Mouse (Mus musculus) CD4-positive helper T cell, adult 2 months (primary cell): ENCODE measurements around the gene Hist1h2ai.

Experiments
- DNase-seq: peaks from one replicate; pipeline ENCODE4 v3.0.0-alpha.2; 2012; ENCODE audit warnings: low read depth, missing footprints, low spot score

Hist1h2ai gene

DNA sequence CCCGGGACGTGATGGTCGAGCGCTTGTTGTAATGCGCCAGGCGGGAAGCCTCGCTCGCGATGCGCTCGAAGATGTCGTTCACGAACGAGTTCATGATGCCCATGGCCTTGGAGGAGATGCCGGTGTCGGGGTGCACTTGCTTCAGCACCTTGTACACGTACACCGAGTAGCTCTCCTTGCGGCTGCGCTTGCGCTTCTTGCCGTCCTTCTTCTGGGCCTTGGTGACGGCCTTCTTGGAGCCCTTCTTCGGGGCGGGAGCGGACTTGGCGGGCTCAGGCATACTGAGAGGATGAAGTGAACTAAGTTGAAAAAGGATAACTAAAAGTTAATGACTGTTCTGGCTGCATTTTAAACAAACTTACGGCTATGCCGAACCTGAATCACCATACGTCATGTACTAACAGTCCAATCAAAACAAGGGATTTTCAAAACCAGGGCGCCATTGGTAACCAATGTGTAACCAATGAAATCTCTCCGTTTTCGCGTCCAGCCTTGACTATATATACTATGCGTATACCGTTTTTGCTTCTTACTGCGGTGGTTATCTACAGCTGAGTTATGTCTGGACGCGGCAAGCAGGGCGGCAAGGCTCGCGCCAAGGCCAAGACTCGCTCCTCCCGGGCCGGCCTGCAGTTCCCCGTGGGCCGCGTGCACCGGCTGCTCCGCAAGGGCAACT is at the start of gene Hist1h2ai, which contains the start of gene Hist1h2bl:
Gene Hist1h2ai, plus strand, starts transcription at position 559 of the 676 bp plus-strand sequence.
Gene Hist1h2bl, minus strand, starts transcription at position 280 of the 676 bp plus-strand sequence.
- peak; percentile 92 for DNase-seq

DNA sequence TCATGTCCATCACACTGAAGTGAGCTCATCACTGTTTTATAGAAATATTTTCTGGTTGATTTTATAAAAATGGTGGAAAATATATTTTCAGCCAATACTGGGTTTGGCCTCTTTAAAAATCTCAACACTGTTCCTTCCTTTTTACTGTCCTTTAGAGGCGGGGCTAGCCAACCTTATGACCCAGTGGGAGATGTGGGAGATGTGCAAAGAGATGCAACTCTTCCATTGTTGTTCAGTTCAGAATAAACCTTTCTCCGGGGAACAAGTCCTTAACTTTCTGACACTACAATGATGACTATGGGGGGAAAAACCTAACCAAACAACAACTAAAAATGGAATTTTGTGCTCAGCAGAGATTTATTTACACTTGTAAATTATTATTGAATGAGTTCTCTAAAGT is 38.9 kb upstream of the Hist1h2ai start, which contains the start of gene Olfr1360:
Gene Olfr1360, minus strand, starts transcription at position 101 of the 400 bp plus-strand sequence.
- DNase-seq, result no peak

DNA sequence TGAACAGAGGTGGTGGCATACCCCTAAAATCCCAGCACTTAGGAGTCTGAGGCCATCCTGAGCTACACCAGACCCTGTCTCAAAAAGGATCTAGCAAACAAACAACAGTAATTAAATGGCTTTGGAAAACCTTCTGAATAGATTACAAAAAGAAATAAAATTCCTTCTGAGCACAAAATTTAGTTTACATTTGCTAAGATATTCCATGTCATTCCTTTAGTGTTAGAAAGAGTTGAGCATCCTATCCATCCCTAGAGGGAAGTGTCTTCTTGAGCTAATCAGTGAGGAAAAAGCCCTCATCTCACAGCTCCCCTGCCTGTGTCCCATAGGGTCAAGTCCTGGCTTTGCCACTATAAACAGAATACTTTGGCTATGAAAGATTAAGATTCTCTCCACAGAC is 18.4 kb upstream of the Hist1h2ai start, which contains the start of gene Olfr1359:
Gene Olfr1359, plus strand, starts transcription at position 301 of the 400 bp plus-strand sequence.
- no peak for DNase-seq

DNA sequence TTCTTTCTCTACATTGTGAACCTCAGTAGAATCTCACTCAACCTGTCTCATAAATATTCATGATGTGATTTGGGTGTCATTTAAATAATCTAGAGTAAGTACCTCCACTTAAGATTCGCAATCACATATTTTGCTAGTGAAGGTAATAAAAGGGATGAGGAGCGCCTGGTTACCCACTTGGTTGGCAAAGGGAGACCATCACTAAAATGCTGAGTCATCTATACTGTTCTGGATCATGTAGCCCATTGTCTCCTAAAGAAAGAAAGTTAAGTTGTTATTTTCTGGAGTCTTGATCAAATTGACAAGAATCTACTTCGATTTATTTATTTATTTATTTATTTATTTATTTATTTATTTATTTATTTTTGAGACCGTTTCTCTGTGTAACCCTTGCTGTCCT is 9.6 kb upstream of the Hist1h2ai start:
- no peak for DNase-seq

DNA sequence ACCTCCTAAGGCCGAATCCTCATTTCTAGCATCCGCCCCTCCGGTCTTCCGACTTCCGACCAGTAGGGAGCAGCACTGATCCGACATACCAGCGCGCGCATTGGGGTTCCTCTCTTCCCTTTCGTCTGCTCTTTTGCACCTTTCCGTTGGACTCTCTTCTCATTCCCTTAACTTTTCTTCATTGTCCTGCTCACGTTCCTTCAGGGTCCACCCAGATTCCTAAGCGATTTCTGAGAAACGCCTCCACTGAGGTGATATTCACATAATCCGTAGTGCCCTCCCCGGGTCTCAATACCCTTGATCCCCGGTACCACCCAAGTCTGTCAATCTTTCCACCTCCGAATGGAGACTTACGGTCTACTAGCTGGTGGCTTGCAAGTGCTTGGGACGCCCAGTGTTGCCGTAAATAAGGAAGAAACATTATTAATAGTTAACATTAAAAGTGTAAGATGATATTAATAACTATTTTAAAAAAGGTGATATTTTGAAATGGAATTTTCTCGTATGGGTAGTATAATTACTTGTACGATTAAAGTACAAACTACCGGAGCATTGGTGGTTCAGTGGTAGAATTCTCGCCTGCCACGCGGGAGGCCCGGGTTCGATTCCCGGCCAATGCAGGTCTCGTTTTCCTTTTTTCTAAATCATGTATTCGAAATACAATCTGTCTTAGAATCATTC is 6.1 kb upstream of the Hist1h2ai start:
- DNase-seq, result peak; percentile 88

DNA sequence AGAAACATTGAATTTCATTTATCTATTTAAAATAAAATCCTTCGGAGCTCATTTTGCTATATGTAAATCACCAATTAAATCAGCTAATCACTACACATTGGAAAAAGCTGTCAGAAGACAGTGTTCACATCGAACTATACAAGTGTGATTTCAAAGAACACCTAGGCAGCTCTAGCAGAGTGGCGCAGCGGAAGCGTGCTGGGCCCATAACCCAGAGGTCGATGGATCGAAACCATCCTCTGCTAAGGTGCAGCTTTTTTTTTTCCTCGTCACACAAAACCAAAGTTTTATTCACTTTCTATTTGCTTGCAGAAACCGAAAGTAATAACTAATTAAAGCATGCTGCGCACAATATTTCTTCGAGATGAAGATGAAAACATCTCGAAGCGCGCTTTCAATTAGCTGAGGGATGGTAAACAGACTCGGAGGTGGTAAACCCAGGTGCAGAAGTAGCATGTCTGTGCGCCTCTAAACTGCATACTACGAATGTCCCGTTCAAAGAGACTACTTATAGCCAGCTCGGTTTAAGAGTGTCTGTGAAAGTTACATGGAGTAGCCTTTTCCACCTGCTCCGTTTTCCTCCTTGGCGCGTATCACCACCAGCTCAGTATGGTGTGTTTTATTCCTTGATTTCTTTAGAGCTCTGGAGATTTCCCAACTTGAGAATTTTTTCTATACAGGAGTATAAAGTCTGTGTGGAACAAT is 5.2 kb upstream of the Hist1h2ai start:
- DNase-seq, result peak; percentile 89

DNA sequence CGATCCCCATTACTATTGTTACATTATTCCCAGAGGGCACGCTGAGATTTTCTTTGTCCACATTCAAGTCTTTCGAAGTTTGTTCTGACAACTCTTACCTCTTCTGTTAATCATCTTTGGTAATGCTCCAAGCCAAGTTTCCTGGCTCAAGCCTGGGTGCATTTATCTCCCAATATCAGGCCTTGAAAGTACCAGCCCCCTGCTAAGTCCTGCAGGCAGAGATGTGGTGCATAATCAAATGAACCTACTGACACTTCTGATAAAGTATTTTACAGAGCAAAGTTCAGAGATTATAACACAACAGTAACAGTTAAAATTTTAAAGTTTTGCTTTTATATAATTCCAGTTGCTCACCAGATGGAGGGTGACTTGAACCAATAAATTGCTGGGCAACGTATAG is 4.5 kb upstream of the Hist1h2ai start:
- DNase-seq, result no peak

DNA sequence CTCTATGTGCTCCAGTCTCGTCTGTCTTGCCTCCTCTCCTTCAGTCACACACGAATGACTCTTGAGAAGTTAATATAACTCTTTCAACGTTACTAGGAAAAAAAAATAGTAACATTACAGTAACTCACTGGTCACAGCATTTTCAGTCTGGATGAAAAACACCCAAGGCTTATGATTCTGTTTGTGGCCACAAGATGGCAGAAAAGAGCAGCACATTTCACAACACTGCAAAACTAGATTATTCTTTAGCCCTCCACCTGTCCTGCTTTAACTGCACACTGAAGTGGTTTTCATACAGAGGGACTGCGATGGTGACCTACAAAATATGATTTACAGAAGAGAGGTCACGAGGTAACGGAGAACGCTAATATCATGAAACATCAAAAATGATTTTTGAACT is 1.5 kb upstream of the Hist1h2ai start:
- peak; percentile 78 for DNase-seq

DNA sequence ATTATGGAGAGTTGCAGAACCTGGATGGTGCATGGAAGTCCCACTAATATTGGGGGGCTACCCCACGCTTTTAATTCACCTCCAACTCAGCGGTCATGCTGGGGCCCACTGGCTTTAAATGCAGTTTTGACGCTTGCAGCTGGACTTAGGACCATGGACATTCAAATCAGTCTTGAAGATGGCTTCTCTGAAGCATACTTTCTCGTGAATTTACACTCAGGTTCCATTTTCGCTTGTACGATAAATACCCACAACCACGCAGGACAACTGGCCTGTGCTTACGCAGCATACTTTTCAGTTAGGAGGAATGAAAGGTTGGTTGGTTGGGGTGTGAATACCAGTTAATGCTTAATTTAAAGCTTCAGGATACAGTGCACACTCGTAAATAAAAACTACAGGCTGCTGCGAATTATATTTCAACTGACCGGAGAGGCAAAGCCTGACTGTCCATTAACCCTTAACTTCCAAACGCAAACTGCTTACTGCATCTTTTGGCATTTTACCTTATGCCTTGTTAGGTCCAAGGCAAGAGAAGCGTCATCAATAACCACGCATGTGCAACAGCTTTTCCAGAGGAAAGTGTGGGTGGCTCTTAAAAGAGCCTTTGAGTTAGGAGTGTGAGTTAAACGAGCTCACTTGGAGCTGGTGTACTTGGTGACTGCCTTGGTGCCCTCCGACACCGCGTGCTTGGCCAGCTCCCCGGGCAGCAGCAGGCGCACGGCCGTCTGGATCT is 925 bp upstream of the Hist1h2ai start:
- DNase-seq, result peak; percentile 55

DNA sequence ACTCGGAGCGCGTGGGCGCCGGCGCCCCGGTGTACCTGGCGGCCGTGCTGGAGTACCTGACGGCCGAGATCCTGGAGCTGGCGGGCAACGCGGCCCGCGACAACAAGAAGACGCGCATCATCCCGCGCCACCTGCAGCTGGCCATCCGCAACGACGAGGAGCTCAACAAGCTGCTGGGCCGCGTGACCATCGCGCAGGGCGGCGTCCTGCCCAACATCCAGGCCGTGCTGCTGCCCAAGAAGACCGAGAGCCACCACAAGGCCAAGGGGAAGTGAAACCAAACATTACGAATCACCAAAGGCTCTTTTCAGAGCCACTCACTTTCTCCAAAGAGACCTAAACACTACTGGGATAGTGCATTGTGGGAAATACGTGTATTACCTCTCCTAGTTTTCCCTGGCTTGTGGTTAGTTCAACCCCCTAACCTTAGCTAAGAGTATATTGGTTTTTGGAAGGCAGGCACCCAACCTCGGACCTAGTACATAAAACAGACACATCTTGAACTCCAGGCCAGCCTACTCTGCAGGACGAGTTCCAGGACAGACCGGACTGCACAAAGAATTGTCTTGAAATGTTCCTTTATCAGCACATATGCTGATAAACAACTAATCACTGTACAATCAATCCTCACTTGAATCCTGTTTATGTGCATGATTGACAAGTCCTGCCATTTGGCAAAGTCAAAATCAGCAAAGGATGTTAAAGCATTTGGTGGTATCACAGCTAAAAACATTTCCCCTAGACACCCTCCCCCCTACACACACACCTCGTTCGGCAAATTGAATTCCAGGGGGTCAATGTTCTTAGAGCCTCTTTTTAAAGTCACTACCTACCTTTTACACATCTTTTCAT is 544 bp downstream of the Hist1h2ai start:
- peak; percentile 60 for DNase-seq

DNA sequence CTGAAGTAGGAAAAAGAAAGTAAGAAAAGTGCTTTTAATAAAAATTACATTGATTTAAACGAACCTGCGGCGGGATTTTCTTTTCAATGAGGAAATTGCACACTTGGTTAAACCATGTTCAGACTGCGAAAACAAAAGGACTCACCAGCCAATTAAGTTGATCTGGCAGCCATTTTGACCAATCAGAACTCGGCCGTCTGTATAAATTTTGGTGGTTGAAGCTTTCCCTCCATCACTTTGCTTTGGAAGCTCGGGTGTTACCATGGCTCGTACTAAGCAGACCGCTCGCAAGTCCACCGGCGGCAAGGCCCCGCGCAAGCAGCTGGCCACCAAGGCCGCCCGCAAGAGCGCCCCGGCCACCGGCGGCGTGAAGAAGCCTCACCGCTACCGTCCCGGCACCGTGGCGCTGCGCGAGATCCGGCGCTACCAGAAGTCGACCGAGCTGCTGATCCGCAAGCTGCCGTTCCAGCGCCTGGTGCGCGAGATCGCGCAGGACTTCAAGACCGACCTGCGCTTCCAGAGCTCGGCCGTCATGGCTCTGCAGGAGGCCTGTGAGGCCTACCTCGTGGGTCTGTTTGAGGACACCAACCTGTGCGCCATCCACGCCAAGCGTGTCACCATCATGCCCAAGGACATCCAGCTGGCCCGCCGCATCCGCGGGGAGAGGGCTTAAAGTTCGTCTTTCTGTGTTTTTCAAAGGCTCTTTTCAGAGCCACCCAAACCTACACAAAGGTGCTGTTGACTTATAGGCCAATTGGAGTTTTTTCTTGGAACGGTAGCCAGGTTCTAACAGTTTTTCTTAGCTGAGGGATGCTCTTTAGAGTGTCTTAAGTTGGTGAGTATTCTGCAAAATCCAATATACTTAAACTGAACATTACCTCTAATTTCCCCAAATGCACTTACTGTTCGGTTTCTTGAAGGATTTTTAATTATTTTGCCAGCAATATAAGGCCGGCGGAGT is 1.5 kb downstream of the Hist1h2ai start, which contains the start of gene Hist1h3h:
Gene Hist1h3h, plus strand, starts transcription at position 263 of the 961 bp plus-strand sequence.
- peak; percentile 89 for DNase-seq

DNA sequence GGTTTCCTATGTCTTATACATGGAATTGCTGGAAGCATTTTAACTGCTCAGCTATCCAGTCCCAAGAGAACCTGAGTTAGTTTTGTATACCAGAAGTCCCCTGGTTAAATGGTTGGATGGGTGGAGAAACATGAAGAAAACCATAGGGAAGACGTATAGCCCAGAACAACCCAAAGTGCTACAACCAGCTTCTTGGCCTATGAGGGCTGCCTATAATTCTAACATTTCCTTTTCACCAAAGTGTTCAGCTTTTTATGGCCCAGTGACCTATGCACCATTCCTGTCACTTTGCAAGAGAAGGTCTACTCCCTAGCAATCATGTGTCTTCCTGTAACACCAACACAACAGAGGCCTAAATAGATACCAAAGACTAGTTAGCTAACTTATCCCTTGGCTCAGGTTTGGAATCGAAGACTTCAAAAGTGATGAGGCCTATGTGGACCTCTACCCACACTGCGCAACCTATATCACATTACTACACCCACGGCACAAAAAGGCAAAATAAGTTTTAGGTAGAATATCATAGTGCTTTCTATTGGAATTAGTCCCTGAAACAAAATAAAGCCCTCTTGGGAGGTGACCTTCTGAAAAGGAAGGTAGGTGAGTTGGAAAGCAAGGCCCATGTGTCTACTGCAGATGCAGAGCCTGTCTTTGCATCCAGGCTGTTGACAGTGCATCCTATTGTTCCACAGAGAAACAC is 2.3 kb downstream of the Hist1h2ai start:
- no peak for DNase-seq

DNA sequence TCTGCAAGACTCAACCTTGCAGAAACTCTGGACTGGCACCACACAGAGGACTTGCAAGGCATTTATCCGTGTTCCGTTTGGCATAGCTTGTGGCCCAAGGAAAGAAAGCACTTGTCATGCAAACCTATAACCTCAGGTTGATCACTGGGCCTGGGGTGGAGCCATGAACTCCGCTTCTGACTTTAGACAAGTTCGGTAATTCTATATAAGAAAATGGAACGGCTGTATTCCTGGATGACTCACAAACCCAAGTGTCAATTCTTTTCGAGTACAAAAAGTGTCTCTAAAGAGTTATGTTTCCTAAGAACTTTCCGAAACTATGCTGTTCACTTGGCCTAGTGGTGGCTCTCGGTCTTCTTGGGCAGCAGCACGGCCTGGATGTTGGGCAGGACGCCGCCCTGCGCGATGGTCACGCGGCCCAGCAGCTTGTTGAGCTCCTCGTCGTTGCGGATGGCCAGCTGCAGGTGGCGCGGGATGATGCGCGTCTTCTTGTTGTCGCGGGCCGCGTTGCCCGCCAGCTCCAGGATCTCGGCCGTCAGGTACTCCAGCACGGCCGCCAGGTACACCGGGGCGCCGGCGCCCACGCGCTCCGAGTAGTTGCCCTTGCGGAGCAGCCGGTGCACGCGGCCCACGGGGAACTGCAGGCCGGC is 5.0 kb downstream of the Hist1h2ai start:
- peak; percentile 29 for DNase-seq

DNA sequence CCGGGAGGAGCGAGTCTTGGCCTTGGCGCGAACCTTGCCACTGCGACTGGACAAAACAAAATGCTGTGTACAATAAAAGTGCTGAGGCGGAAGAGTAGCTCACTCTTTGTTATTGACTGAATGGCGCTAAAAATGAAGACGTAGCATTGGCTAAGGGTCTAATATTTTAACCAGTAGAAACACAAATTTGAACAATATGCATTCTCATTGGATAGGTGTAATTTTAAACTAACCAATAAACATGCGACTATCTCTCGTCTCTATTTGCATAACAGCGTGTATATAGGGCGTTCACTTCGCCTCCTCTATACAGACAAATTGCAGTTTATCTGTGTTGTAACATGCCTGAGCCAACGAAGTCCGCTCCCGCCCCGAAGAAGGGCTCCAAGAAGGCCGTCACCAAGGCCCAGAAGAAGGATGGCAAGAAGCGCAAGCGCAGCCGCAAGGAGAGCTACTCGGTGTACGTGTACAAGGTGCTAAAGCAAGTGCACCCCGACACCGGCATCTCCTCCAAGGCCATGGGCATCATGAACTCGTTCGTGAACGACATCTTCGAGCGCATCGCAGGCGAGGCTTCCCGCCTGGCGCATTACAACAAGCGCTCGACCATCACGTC is 5.6 kb downstream of the Hist1h2ai start, which contains the start of gene Hist1h2bm:
Gene Hist1h2bm, plus strand, starts transcription at position 288 of the 616 bp plus-strand sequence.
- DNase-seq, result peak; percentile 91

DNA sequence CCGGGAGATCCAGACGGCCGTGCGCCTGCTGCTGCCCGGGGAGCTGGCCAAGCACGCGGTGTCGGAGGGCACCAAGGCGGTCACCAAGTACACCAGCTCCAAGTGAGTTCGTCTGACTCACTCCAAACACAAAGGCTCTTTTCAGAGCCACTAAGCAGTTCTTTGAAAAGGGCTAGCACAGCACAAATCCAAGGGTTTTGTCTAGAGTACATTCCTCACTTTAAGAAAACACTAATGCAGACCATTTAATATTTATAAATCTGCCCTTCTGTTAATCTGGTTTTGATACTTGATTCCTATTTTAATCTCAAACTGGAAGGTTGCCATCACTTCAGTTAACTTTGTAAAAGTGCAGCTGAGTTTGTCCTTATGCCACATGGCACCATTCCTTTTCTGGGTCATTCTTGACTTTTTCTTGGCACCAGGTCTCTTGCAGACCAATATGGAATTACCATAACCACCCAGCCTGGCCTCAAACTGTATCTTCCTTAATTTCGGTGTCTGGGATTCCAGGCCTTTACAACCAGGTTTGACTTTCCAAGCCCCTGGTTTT is 6.2 kb downstream of the Hist1h2ai start:
- DNase-seq, result no peak

DNA sequence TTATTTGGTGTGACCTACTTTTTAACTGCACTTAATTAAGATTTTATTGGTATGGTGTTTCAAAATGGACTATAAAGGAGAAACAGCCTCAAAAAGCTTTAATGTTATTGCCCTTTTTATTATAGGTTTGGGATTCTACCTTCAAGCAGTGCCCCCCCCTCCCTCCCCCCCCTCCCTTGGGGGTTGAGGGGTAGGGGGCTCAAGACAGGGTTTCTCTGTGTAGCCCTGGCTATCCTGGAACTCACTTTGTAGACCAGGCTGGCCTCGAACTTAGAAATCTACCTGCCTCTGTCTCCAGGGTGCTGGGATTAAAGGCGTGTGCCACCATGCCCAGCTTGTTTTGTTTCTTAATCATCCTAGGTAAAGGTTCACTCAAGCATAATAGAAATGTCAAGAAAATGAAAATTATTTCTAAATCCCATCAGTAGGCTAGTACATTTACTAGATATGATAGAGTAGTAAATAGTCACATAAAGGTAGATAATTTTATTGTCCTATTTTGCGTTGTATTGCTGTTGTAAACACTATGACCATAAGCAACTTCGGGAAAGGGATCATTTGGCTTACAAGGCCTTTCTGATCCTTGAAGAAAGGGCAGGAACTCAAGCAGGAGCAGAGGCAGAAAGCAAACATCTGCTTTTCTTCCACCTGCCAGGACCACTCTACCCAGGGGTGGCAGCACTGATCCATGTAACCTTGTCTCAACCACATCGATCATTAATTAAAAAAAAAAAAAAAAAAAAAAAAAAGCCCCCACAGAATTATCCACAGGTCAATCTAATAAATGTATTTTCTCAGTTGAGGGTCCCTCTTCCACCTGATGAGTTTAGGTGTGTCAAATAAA is 7.0 kb downstream of the Hist1h2ai start:
- DNase-seq, result no peak
